Mouse (Mus musculus): Measurements from ENCODE around the gene Pard3. TPM values are rescaled to one million over a fixed set of nuclear protein-coding genes. Genes with fewer than 3 reads are reported as not detected.

Gene Pard3
- polyA plus RNA-seq, 2 experiments, result 39.1 to 43.3 TPM

GRCm38 (mm10) chr8:127280299-127280974 lies 216.7 kb downstream of the Pard3 start:
- no peaks in the 10 kb centered on the region for H3K9me3 ChIP-seq (ENCODE audit: control insufficient read depth, low read length)
- H3K27me3 ChIP-seq (ENCODE audit: control insufficient read depth, insufficient read depth, low read length), result no peaks in the 10 kb centered on the region
- no peak overlapping the region for H3K4me3 ChIP-seq (replicated peaks; ENCODE audit: low read length)
- no peak overlapping the region for H3K4me2 ChIP-seq (replicated peaks; ENCODE audit: low read depth, low read length, severe bottlenecking)
- DNase-seq (ENCODE audit: low spot score) (no peak), ATAC-seq (ENCODE audit: low FRiP score, low read depth) (no peak)
- H3K4me1 ChIP-seq (ENCODE audit: control insufficient read depth, insufficient read depth, low read length), result no peaks in the 10 kb centered on the region
- peaks cover 11% of the 10 kb centered on the region for H3K36me3 ChIP-seq (ENCODE audit: control insufficient read depth, insufficient read depth, low read length)
- no peak for TF ChIP-seq POLR2A (IDR thresholded peaks at IDR 0.05; ENCODE audit: borderline replicate concordance, extremely low read depth, insufficient read depth, insufficient read length)
- no peak overlapping the region for H3K27ac ChIP-seq (replicated peaks; ENCODE audit: low read depth, low read length)
- 82% methylated on average over 7 of the region's 7 CpGs for WGBS
- H3K9ac ChIP-seq (ENCODE audit: low read depth, low read length, severe bottlenecking), result no peak overlapping the region

DNA sequence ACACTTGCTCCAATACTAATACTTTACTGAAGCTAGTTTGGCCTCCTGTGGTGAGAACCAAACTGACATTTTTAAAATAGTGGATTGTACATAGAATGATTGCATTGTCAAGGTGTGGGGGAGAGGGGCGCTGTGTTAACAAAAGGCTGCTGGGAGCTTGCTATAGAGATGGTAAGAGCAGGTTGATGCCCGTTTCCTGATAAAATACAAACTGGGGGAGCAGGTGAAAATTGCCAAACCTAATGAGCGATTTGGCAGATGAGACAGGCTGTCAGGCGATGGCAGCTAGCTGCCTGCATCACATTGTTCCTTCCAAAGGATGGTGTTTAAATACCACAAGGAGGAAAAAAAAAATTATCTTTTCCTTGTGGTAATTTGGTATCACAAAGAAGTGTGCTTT lies 217.3 kb downstream of the Pard3 start:
- no peak for ATAC-seq (ENCODE audit: low FRiP score, low read depth)
- H3K27ac ChIP-seq (replicated peaks; ENCODE audit: low read depth, low read length), result no peak overlapping the region
- no peak for TF ChIP-seq POLR2A (IDR thresholded peaks at IDR 0.05; ENCODE audit: borderline replicate concordance, extremely low read depth, insufficient read depth, insufficient read length)
- H3K4me3 ChIP-seq (replicated peaks; ENCODE audit: low read length), result no peak overlapping the region
- DNase-seq (ENCODE audit: low spot score), result no peak
- H3K4me1 ChIP-seq (ENCODE audit: control insufficient read depth, insufficient read depth, low read length), result no peaks in the 10 kb centered on the region
- no peaks in the 10 kb centered on the region for H3K27me3 ChIP-seq (ENCODE audit: control insufficient read depth, insufficient read depth, low read length)
- 90% methylated on average over 4 of the region's 4 CpGs for WGBS
- no peak overlapping the region for H3K4me2 ChIP-seq (replicated peaks; ENCODE audit: low read depth, low read length, severe bottlenecking)
- H3K9me3 ChIP-seq (ENCODE audit: control insufficient read depth, low read length), result no peaks in the 10 kb centered on the region
- peaks cover 11% of the 10 kb centered on the region for H3K36me3 ChIP-seq (ENCODE audit: control insufficient read depth, insufficient read depth, low read length)
- H3K9ac ChIP-seq (ENCODE audit: low read depth, low read length, severe bottlenecking), result no peak overlapping the region

- DNase-seq (ENCODE audit: low spot score) (no peak), ATAC-seq (ENCODE audit: low FRiP score, low read depth) (no peak)
- H3K4me2 ChIP-seq (replicated peaks; ENCODE audit: low read depth, low read length, severe bottlenecking), result no peak overlapping the region
- no peak for TF ChIP-seq POLR2A (IDR thresholded peaks at IDR 0.05; ENCODE audit: borderline replicate concordance, extremely low read depth, insufficient read depth, insufficient read length)
- H3K9me3 ChIP-seq (ENCODE audit: control insufficient read depth, low read length), result no peaks in the 10 kb centered on the region
- no peak overlapping the region for H3K9ac ChIP-seq (ENCODE audit: low read depth, low read length, severe bottlenecking)
- H3K4me1 ChIP-seq (ENCODE audit: control insufficient read depth, insufficient read depth, low read length), result no peaks in the 10 kb centered on the region
- no peak overlapping the region for H3K27ac ChIP-seq (replicated peaks; ENCODE audit: low read depth, low read length)
- H3K36me3 ChIP-seq (ENCODE audit: control insufficient read depth, insufficient read depth, low read length), result no peaks in the 10 kb centered on the region; the same call in 1 of the 2 replicates
- H3K27me3 ChIP-seq (ENCODE audit: control insufficient read depth, insufficient read depth, low read length), result no peaks in the 10 kb centered on the region
- 86% methylated on average over 9 of the region's 9 CpGs for WGBS
- H3K4me3 ChIP-seq (replicated peaks; ENCODE audit: low read length), result no peak overlapping the region
These were observed 220.9 kb downstream of the Pard3 start for GRCm38 (mm10) chr8:127284462-127285216.

DNA sequence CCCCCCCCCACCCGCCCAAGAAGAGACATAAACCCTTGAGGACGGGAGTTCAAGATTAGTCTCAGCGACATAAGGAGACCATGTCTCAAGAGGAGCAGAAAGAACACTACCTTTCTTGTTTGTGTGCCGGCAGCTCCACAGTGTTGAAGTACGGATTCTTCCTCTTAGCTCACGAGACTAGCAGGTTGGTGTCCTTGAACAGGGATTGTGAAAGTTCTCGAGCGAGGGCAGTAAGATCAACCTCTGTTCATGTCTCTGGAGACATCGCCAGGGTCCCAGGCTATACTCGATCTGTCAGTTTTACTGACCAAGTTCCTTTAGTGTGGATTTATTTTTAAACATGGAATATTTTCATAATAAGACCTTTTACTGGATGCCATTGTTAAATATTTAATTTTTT lies 224.1 kb downstream of the Pard3 start:
- H3K4me1 ChIP-seq (ENCODE audit: control insufficient read depth, insufficient read depth, low read length), result no peaks in the 10 kb centered on the region
- no peak for ATAC-seq (ENCODE audit: low FRiP score, low read depth)
- 85% methylated on average over 10 of the region's 10 CpGs for WGBS

GRCm38 (mm10) chr8:127292307-127292706 lies 228.6 kb downstream of the Pard3 start:
- no peak for DNase-seq (ENCODE audit: low spot score)
- H3K4me2 ChIP-seq (replicated peaks; ENCODE audit: low read depth, low read length, severe bottlenecking), result no peak overlapping the region
- no peak for ATAC-seq (ENCODE audit: low FRiP score, low read depth)
- no peaks in the 10 kb centered on the region for H3K27me3 ChIP-seq (ENCODE audit: control insufficient read depth, insufficient read depth, low read length)
- H3K4me3 ChIP-seq (replicated peaks; ENCODE audit: low read length), result no peak overlapping the region
- no peaks in the 10 kb centered on the region for H3K4me1 ChIP-seq (ENCODE audit: control insufficient read depth, insufficient read depth, low read length)
- H3K9me3 ChIP-seq (ENCODE audit: control insufficient read depth, low read length), result no peaks in the 10 kb centered on the region
- no peak for TF ChIP-seq POLR2A (IDR thresholded peaks at IDR 0.05; ENCODE audit: borderline replicate concordance, extremely low read depth, insufficient read depth, insufficient read length)
- no peaks in the 10 kb centered on the region; the same call in 1 of the 2 replicates for H3K36me3 ChIP-seq (ENCODE audit: control insufficient read depth, insufficient read depth, low read length)
- no peak overlapping the region for H3K9ac ChIP-seq (ENCODE audit: low read depth, low read length, severe bottlenecking)
- no peak overlapping the region for H3K27ac ChIP-seq (replicated peaks; ENCODE audit: low read depth, low read length)
- 90% methylated on average over 5 of the region's 5 CpGs for WGBS

More for the DNA sequence above, 224.1 kb downstream of the Pard3 start:
- no peaks in the 10 kb centered on the region; the same call in 1 of the 2 replicates for H3K36me3 ChIP-seq (ENCODE audit: control insufficient read depth, insufficient read depth, low read length)
- no peak overlapping the region for H3K27ac ChIP-seq (replicated peaks; ENCODE audit: low read depth, low read length)
- no peak for TF ChIP-seq POLR2A (IDR thresholded peaks at IDR 0.05; ENCODE audit: borderline replicate concordance, extremely low read depth, insufficient read depth, insufficient read length)
- H3K9ac ChIP-seq (ENCODE audit: low read depth, low read length, severe bottlenecking), result no peak overlapping the region
- no peaks in the 10 kb centered on the region for H3K9me3 ChIP-seq (ENCODE audit: control insufficient read depth, low read length)
- no peak overlapping the region for H3K4me2 ChIP-seq (replicated peaks; ENCODE audit: low read depth, low read length, severe bottlenecking)
- DNase-seq (ENCODE audit: low spot score), result no peak
- no peak overlapping the region for H3K4me3 ChIP-seq (replicated peaks; ENCODE audit: low read length)
- H3K27me3 ChIP-seq (ENCODE audit: control insufficient read depth, insufficient read depth, low read length), result no peaks in the 10 kb centered on the region
